Mouse (Mus musculus) spleen, postnatal 36 days (tissue): ENCODE results near the gene Elane.
"Not testable (repeated sequence)": the region's sequence is repeated elsewhere in the genome, so short reads cannot be mapped to it uniquely, and the experiment has no call there.

Experiments
- DNase-seq, 2 experiments: peaks; one replicate each; pipeline ENCODE4 v3.0.0; 2022; ENCODE audit warnings: low spot score in 2 of 2, mixed read lengths in 1 of 2

The Elane gene

GRCm38 (mm10) chr10:79881981-79882380 lies 4.1 kb upstream of the Elane start:
- no peak for DNase-seq

- DNase-seq, result peak; percentile 50 to 71
These were observed 2.6 kb upstream of the Elane start for GRCm38 (mm10) chr10:79883297-79884084.

GRCm38 (mm10) chr10:79884446-79884845 lies 1.6 kb upstream of the Elane start:
- no peak for DNase-seq

GRCm38 (mm10) chr10:79884938-79885337 lies 1.1 kb upstream of the Elane start:
- DNase-seq, result not testable (repeated sequence)

GRCm38 (mm10) chr10:79886611-79887010 lies 564 bp downstream of the Elane start:
- no peak for DNase-seq

GRCm38 (mm10) chr10:79889386-79889785 lies 3.3 kb downstream of the Elane start:
- no peak for DNase-seq

GRCm38 (mm10) chr10:79890670-79891069 lies 4.6 kb downstream of the Elane start, which contains the start of gene Cfd:
Cfd (plus strand) TSS chr10:79890853.
- no peak for DNase-seq

- DNase-seq, result peak; percentile 70 to 79
These were observed 6.5 kb downstream of the Elane start for GRCm38 (mm10) chr10:79892451-79893118.

- DNase-seq, result no peak
These were observed 10.3 kb downstream of the Elane start for GRCm38 (mm10) chr10:79896306-79896705.

GRCm38 (mm10) chr10:79896814-79897213 lies 10.8 kb downstream of the Elane start:
- no peak for DNase-seq

- DNase-seq, result peak; percentile 51 to 56
These were observed 11.5 kb downstream of the Elane start for GRCm38 (mm10) chr10:79897316-79898245.

GRCm38 (mm10) chr10:79900951-79901410 lies 14.9 kb downstream of the Elane start:
- no peak for DNase-seq

GRCm38 (mm10) chr10:79906712-79907111 lies 20.7 kb downstream of the Elane start:
- DNase-seq, result no peak

GRCm38 (mm10) chr10:79907415-79907814 lies 21.4 kb downstream of the Elane start:
- no peak for DNase-seq

GRCm38 (mm10) chr10:79908167-79909091 lies 22.4 kb downstream of the Elane start, which contains the start of gene Med16:
Med16 (minus strand) TSS chr10:79908923.
- DNase-seq, result peak; percentile 96

- peak; percentile 47 to 62 for DNase-seq
These were observed 23.3 kb downstream of the Elane start for GRCm38 (mm10) chr10:79909092-79909922.

- DNase-seq, result no peak
These were observed 24.5 kb downstream of the Elane start, which contains the start of gene Gm26602 for GRCm38 (mm10) chr10:79910556-79910955. Gm26602 (plus strand) TSS chr10:79910856.

- no peak for DNase-seq
These were observed 26.4 kb downstream of the Elane start for GRCm38 (mm10) chr10:79912412-79912811.

GRCm38 (mm10) chr10:79914131-79914947 lies 28.3 kb downstream of the Elane start:
- DNase-seq, result no peak
